Mouse (Mus musculus) monocyte, adult 59 days (primary cell): ENCODE data around the gene Nsd2. TPM values are rescaled to one million over a fixed set of nuclear protein-coding genes. Genes with fewer than 3 reads are reported as not detected.

ENCODE experiments used
- total RNA-seq, 2 experiments: library from RNA; stranded (reverse); gene quantifications; one replicate each; pipeline ENCODE4 v1.2.4; 2023

Gene Nsd2
- 10 to 100 TPM; 27.1 to 30.3 TPM for total RNA-seq

DNA sequence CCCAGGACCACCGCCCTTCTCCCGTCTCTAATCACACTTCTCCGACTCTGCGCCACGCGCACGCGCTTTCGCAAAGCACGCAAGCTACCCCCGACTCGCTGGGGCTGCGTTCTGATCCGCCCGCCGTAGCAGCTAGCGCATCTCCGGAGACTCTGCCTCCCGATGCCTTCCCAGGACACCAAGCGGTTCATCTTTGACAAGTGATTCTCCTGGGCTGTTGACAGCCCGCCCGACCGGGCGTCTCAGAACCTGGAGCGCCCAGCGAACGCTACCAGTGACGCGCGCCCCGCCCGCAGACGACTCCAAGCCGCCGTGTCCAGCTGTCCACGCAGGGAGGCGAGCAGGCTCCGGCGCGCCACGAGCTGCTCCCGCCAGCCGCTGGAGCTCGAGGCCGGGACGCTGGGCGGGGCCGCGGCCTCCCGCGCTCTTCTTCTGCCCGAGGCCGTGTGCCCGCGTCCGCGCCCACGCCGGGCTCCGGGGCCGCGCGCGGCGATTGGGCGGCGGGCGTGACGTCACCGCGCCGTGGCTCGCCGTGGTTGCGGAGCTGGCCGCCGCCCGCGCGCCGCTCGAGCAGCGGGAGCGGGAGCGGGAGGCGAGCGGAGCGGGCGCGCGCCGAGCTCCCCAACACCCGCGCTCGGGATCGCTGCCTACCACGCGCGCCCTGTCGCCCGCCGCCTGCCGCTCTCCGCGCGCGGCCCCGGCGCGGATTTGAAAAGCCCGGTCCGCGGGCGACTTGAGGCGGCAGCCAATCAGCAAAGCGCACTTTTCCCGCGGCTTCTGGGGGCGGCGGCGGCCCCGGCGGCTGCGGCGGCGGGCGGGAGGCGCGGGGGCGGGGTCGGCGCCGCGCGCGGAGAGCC, at the start of gene Nsd2:
Nsd2 (plus strand) TSS at position 850 of the 857 bp plus-strand sequence.

DNA sequence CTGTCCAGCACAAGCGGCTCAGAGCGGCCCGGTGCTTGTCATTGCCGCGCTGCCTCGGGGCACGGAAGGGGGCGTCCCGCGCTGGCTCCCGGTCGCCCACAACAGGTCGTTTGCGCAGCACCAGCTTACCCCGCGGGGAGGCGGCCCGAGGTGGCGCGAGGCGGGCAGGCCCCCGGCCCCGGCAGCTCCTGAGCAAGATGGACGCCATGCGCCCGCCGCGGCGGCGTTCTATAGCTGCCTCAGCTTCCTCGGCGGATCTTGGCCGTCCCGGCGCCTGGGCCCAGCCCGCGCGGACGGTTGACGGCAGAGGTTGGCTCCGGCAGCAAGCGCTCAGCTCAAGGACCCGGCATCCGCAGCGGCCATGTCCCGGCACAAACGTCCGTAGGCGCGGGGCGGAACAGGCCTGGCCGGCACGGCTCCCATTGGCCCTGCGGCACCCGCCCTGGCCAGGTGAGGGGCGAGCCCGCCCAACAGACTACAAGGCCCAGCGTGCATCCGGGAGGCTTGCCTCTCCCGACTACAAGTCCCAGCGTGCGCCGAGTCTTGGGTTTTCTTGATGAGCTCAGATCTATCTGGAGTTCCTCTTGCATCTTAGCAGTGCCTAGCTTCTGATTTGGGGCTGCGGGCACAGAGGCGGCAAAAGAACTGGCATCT, 38.1 kb upstream of the Nsd2 start, which contains the start of gene Letm1:
Letm1 (minus strand) TSS at position 473 of the 654 bp plus-strand sequence.

DNA sequence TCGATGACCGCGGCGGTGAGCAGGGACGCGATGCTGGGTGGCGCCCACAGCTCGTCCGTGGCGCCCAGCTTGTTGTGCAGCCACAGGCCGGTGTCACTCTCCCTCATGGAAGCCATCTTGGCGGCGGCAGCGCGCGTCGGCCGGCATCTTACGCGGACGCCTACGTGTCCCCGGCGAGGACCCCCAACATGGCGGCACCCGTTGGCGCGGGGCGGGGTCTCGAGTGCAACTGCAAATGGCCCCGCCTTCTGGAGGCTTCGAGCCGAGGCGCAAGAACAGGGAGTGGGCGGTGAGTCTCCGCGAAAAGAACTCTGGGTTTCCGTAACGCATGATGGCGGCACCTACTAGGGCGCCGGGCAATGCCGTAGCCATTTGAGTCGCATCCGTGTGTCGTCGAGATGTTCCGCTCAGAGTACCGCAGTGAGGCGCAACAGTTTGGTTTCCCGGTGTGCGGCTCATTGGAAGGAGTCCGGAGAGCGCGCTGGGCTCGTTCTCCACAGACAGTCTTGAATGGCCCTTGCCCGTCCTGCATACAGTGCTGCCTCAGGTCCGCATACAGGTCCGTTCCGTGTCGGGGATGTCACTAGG, 115.7 kb downstream of the Nsd2 start, which contains the start of gene Nelfa:
Nelfa (minus strand) TSS at position 294 of the 588 bp plus-strand sequence.

Other genes with a start within 250 kb of the Nsd2 start
- gene Fam53a, start 191.1 kb upstream of the Nsd2 start, total RNA-seq, result 10 to 100 TPM; 20.6 to 25.2 TPM
- under 1 TPM in 1 of 2 experiments, not detected in 1; 0.45 TPM for gene Gm9903, start 190.8 kb upstream of the Nsd2 start, total RNA-seq
- gene Slbp, start 168.2 kb upstream of the Nsd2 start, total RNA-seq, result 10 to 100 TPM; 49.8 to 60.6 TPM
- gene Tacc3, start 162.6 kb upstream of the Nsd2 start, total RNA-seq, result 1 to 10 TPM; 6.1 to 8.0 TPM
- gene Tmem129, start 162.3 kb upstream of the Nsd2 start, total RNA-seq, result 1 to 10 TPM; 6.3 to 7.6 TPM
- under 1 TPM in 1 of 2 experiments, not detected in 1; 0.89 TPM for gene Fgfr3, start 99.1 kb upstream of the Nsd2 start, total RNA-seq
- 10 to 100 TPM; 45.3 to 61.2 TPM for gene Letm1, start 37.9 kb upstream of the Nsd2 start, total RNA-seq
- 10 to 100 TPM; 25.1 to 31.8 TPM for gene Nelfa, start 115.7 kb downstream of the Nsd2 start, total RNA-seq
- 10 to 100 TPM; 17.8 to 30.2 TPM for gene Gm1673, start 162.7 kb downstream of the Nsd2 start, total RNA-seq
- 10 to 100 TPM; 32.0 to 32.6 TPM for gene Nat8l, start 175.3 kb downstream of the Nsd2 start, total RNA-seq